Mouse (Mus musculus): ENCODE data around the gene Aasdhppt. TPM values are rescaled to one million over a fixed set of nuclear protein-coding genes. Genes with fewer than 3 reads are reported as not detected.

The Aasdhppt gene
- polyA plus RNA-seq (2015; fragmentation: Nextera tagmentation; extraction: Ambion mirVana): 35.7 and 40.8 TPM in 2 replicates

- H3K4me3 ChIP-seq (replicated peaks; ENCODE audit: low read length): peak within 1 kb of the TSS; percentile 67
- peak within 1 kb of the TSS; percentile 81 for H3K4me2 ChIP-seq (ENCODE audit: low read length)
- H3K9me3 ChIP-seq (ENCODE audit: control insufficient read depth, low read length): no peaks in the 10 kb centered on the region
- H3K27ac ChIP-seq (ENCODE audit: low read length): peak within 1 kb of the TSS; percentile 93
- H3K36me3 ChIP-seq (ENCODE audit: control insufficient read depth, insufficient read depth): no peaks in the 10 kb centered on the region
- H3K27me3 ChIP-seq (replicated peaks; ENCODE audit: control insufficient read depth, insufficient read depth, low read length): no peaks in the 10 kb centered on the region
- H3K9ac ChIP-seq (replicated peaks; ENCODE audit: low read depth, low read length): peak within 1 kb of the TSS; percentile 82
- ATAC-seq: peak; percentile 98
- peaks cover 13% of the 10 kb centered on the region for H3K4me1 ChIP-seq (replicated peaks; ENCODE audit: control insufficient read depth, insufficient read depth, low read length)
- under 1% methylated on average over 53 of the region's 53 CpGs for WGBS
These were observed at the start of gene Aasdhppt, which contains the start of gene Kbtbd3 for GRCm38 (mm10) chr9:4309351-4310085. TSS of gene Aasdhppt (minus strand) at chr9:4309471. TSS of gene Kbtbd3 (plus strand) at chr9:4309833.

- Histone ChIP-seq H3K4me1 (replicated peaks; ENCODE audit: control insufficient read depth, insufficient read depth, low read length) (no peaks in the 10 kb centered on the region), H3K27me3 (replicated peaks; ENCODE audit: control insufficient read depth, insufficient read depth, low read length) (no peaks in the 10 kb centered on the region), H3K9ac (replicated peaks; ENCODE audit: low read depth, low read length) (no peak overlapping the region), H3K4me2 (ENCODE audit: low read length) (no peak overlapping the region), H3K36me3 (ENCODE audit: control insufficient read depth, insufficient read depth) (no peaks in the 10 kb centered on the region), H3K4me3 (replicated peaks; ENCODE audit: low read length) (no peak overlapping the region), H3K9me3 (ENCODE audit: control insufficient read depth, low read length) (no peaks in the 10 kb centered on the region), H3K27ac (ENCODE audit: low read length) (no peak overlapping the region)
- 86% methylated on average over 1 of the region's 1 CpGs for WGBS
- no peak for ATAC-seq
These were observed 43.9 kb upstream of the Aasdhppt start for GRCm38 (mm10) chr9:4353163-4353562.

- Histone ChIP-seq H3K9ac (replicated peaks; ENCODE audit: low read depth, low read length) (no peak overlapping the region), H3K4me3 (replicated peaks; ENCODE audit: low read length) (no peak overlapping the region), H3K27me3 (replicated peaks; ENCODE audit: control insufficient read depth, insufficient read depth, low read length) (no peaks in the 10 kb centered on the region), H3K4me2 (ENCODE audit: low read length) (no peak overlapping the region), H3K4me1 (replicated peaks; ENCODE audit: control insufficient read depth, insufficient read depth, low read length) (no peaks in the 10 kb centered on the region), H3K36me3 (ENCODE audit: control insufficient read depth, insufficient read depth) (no peaks in the 10 kb centered on the region), H3K27ac (ENCODE audit: low read length) (no peak overlapping the region), H3K9me3 (ENCODE audit: control insufficient read depth, low read length) (no peaks in the 10 kb centered on the region)
- 87% methylated on average over 6 of the region's 6 CpGs for WGBS
- no peak for ATAC-seq
These were observed 9.9 kb upstream of the Aasdhppt start for GRCm38 (mm10) chr9:4318939-4319721.

- Histone ChIP-seq H3K36me3 (ENCODE audit: control insufficient read depth, insufficient read depth) (no peaks in the 10 kb centered on the region), H3K27ac (ENCODE audit: low read length) (no peak overlapping the region), H3K4me3 (replicated peaks; ENCODE audit: low read length) (no peak overlapping the region), H3K4me2 (ENCODE audit: low read length) (no peak overlapping the region), H3K4me1 (replicated peaks; ENCODE audit: control insufficient read depth, insufficient read depth, low read length) (peaks cover 1% of the 10 kb centered on the region), H3K27me3 (replicated peaks; ENCODE audit: control insufficient read depth, insufficient read depth, low read length) (no peaks in the 10 kb centered on the region), H3K9me3 (ENCODE audit: control insufficient read depth, low read length) (no peaks in the 10 kb centered on the region), H3K9ac (replicated peaks; ENCODE audit: low read depth, low read length) (no peak overlapping the region)
- no peak for ATAC-seq
- WGBS: 85% methylated on average over 2 of the region's 2 CpGs
These were observed 6.5 kb upstream of the Aasdhppt start for GRCm38 (mm10) chr9:4315746-4316145.

GRCm38 (mm10) chr9:4313946-4314345 is 4.7 kb upstream of the Aasdhppt start:
- Histone ChIP-seq H3K9me3 (ENCODE audit: control insufficient read depth, low read length) (no peaks in the 10 kb centered on the region), H3K27me3 (replicated peaks; ENCODE audit: control insufficient read depth, insufficient read depth, low read length) (no peaks in the 10 kb centered on the region), H3K27ac (ENCODE audit: low read length) (no peak overlapping the region), H3K36me3 (ENCODE audit: control insufficient read depth, insufficient read depth) (no peaks in the 10 kb centered on the region), H3K4me2 (ENCODE audit: low read length) (no peak overlapping the region), H3K4me1 (replicated peaks; ENCODE audit: control insufficient read depth, insufficient read depth, low read length) (peaks cover 7% of the 10 kb centered on the region), H3K9ac (replicated peaks; ENCODE audit: low read depth, low read length) (no peak overlapping the region), H3K4me3 (replicated peaks; ENCODE audit: low read length) (no peak overlapping the region)
- WGBS: 91% methylated on average over 4 of the region's 4 CpGs
- no peak for ATAC-seq

- H3K27me3 ChIP-seq (replicated peaks; ENCODE audit: control insufficient read depth, insufficient read depth, low read length): no peaks in the 10 kb centered on the region
- H3K4me2 ChIP-seq (ENCODE audit: low read length): no peak overlapping the region
- no peak overlapping the region for H3K27ac ChIP-seq (ENCODE audit: low read length)
- no peak overlapping the region for H3K4me3 ChIP-seq (replicated peaks; ENCODE audit: low read length)
- no peak overlapping the region for H3K9ac ChIP-seq (replicated peaks; ENCODE audit: low read depth, low read length)
- no peaks in the 10 kb centered on the region for H3K9me3 ChIP-seq (ENCODE audit: control insufficient read depth, low read length)
- H3K36me3 ChIP-seq (ENCODE audit: control insufficient read depth, insufficient read depth): no peaks in the 10 kb centered on the region
- no peak for ATAC-seq
- WGBS: 86% methylated on average over 3 of the region's 3 CpGs
- H3K4me1 ChIP-seq (replicated peaks; ENCODE audit: control insufficient read depth, insufficient read depth, low read length): peaks cover 13% of the 10 kb centered on the region
These were observed 1.9 kb upstream of the Aasdhppt start for GRCm38 (mm10) chr9:4311162-4311561.

- 71% methylated on average over 3 of the region's 3 CpGs for WGBS
- no peaks in the 10 kb centered on the region for H3K9me3 ChIP-seq (ENCODE audit: control insufficient read depth, low read length)
- peak overlapping the region; percentile 59 for H3K4me2 ChIP-seq (ENCODE audit: low read length)
- no peaks in the 10 kb centered on the region for H3K36me3 ChIP-seq (ENCODE audit: control insufficient read depth, insufficient read depth)
- peak overlapping the region; percentile 82 for H3K9ac ChIP-seq (replicated peaks; ENCODE audit: low read depth, low read length)
- H3K27me3 ChIP-seq (replicated peaks; ENCODE audit: control insufficient read depth, insufficient read depth, low read length): no peaks in the 10 kb centered on the region
- H3K27ac ChIP-seq (ENCODE audit: low read length): no peak overlapping the region
- ATAC-seq: no peak
- peak overlapping the region; percentile 67 for H3K4me3 ChIP-seq (replicated peaks; ENCODE audit: low read length)
- H3K4me1 ChIP-seq (replicated peaks; ENCODE audit: control insufficient read depth, insufficient read depth, low read length): peaks cover 13% of the 10 kb centered on the region
These were observed 1.4 kb upstream of the Aasdhppt start for GRCm38 (mm10) chr9:4310706-4311105.

- peaks cover 13% of the 10 kb centered on the region for H3K4me1 ChIP-seq (replicated peaks; ENCODE audit: control insufficient read depth, insufficient read depth, low read length)
- no peaks in the 10 kb centered on the region for H3K36me3 ChIP-seq (ENCODE audit: control insufficient read depth, insufficient read depth)
- under 1% methylated on average over 36 of the region's 36 CpGs for WGBS
- H3K9me3 ChIP-seq (ENCODE audit: control insufficient read depth, low read length): no peaks in the 10 kb centered on the region
- H3K27ac ChIP-seq (ENCODE audit: low read length): peak overlapping the region; percentile 60
- peak overlapping the region; percentile 67 for H3K4me3 ChIP-seq (replicated peaks; ENCODE audit: low read length)
- H3K4me2 ChIP-seq (ENCODE audit: low read length): peak overlapping the region; percentile 81
- ATAC-seq: no peak
- H3K9ac ChIP-seq (replicated peaks; ENCODE audit: low read depth, low read length): peak overlapping the region; percentile 61
- H3K27me3 ChIP-seq (replicated peaks; ENCODE audit: control insufficient read depth, insufficient read depth, low read length): no peaks in the 10 kb centered on the region
These were observed 482 bp downstream of the Aasdhppt start for GRCm38 (mm10) chr9:4308628-4309350.

GRCm38 (mm10) chr9:4304867-4305266 is 4.4 kb downstream of the Aasdhppt start:
- H3K4me2 ChIP-seq (ENCODE audit: low read length): no peak overlapping the region
- peaks cover 2% of the 10 kb centered on the region; the same call in 1 of the 2 replicates for H3K36me3 ChIP-seq (ENCODE audit: control insufficient read depth, insufficient read depth)
- no peak for ATAC-seq
- 51% methylated on average over 1 of the region's 1 CpGs for WGBS
- peaks cover 7% of the 10 kb centered on the region for H3K4me1 ChIP-seq (replicated peaks; ENCODE audit: control insufficient read depth, insufficient read depth, low read length)
- no peaks in the 10 kb centered on the region for H3K27me3 ChIP-seq (replicated peaks; ENCODE audit: control insufficient read depth, insufficient read depth, low read length)
- no peak overlapping the region for H3K27ac ChIP-seq (ENCODE audit: low read length)
- no peaks in the 10 kb centered on the region for H3K9me3 ChIP-seq (ENCODE audit: control insufficient read depth, low read length)
- no peak overlapping the region for H3K4me3 ChIP-seq (replicated peaks; ENCODE audit: low read length)
- no peak overlapping the region for H3K9ac ChIP-seq (replicated peaks; ENCODE audit: low read depth, low read length)
